Mouse (Mus musculus) 3134 (cell line): ENCODE measurements around the gene Slc52a3.
"Not testable (repeated sequence)": the region's sequence is repeated elsewhere in the genome, so short reads cannot be mapped to it uniquely, and the experiment has no call there.

ENCODE experiments used
- DNase-seq: peaks from one replicate; pipeline ENCODE4 v3.0.0-alpha.2; 2011; ENCODE audit warnings: low spot score; ENCODE audit not compliant: insufficient read length; ENCODE audit errors: extremely low read depth

Gene Slc52a3

DNA sequence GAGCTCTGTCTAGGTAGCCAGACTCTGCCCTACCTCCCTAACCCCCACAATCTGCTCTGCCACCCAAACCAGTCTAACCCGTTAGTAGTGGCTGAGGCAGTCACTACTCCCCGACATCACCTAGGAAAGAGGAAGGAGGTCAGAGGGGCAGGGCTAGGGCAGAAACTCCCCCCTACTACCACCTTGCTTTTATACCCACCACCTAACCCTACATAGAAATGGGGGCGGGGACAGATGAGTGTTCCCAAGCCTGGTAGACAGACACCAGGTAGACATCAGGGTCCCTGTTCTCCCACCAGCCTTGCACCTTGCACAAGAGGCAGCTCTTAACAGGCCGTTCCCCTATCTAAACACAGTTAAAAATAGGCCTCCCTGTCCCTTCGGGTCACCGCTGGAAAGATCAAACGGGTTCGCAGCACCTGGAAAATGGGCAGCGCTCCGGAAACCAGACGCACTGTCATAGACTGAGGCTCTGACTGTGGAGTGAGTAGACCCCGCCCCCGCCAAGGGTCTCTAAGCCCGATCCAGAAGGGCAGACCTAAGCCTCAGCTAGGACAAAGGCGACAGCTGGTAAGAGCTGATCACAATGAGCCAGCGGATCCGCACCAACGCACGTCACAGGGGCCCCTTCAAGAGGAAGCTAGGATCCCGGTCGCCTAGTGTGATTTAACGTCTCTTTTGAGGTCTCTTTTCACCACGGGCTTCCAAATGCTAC lies 23.3 kb upstream of the Slc52a3 start:
- DNase-seq, result no peak

DNA sequence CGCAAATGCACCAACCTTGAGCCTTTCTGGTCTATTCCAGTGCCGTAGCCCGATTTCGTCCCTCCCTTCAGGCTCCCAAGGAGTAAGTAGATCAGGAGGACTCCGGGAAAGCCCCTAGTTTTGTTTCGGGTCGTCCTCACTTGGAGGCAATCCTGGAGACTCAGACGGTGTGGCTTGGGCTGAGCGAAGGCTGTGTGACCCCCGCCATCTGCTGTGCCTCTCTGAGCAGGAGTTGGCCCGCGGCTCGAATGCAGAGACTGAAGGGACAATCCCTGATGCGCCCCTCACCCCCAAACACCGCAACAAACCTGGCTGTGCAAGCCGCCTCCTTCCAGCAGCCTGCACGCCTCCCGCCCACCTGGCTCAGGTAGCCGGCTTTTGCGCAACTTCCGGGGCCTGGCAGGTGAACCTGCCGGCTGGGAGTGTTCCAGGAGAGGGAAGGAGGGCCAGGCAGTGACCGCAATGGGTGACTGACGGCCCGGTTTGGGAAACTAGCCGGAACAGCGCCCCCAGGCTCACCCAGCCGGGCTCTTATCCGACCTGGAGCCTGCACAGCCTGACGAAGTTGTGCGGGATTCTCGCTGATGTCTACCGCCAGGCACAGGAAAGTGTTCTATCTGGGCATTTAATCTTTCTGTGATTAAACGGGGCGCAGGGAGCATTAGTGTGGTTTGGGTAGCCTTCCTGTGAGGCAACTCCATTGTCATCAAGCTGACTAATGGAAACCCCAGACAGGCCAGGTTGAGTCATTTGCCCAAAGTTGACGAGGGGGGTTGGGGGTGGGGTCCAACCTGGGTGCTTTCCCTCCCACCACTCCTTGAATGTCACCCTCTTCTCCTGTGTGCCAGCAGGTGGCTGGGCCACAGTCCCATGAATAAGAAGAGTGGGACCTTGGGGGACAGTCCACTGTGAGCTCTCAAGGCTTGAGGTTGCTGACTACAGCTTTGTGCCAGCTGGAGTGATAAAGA lies 22.4 kb upstream of the Slc52a3 start:
- DNase-seq, result peak; percentile 71

GRCm38 (mm10) chr2:151975295-151975694 lies 21.0 kb upstream of the Slc52a3 start:
- DNase-seq, result no peak

GRCm38 (mm10) chr2:151976067-151976466 lies 20.2 kb upstream of the Slc52a3 start:
- no peak for DNase-seq

DNA sequence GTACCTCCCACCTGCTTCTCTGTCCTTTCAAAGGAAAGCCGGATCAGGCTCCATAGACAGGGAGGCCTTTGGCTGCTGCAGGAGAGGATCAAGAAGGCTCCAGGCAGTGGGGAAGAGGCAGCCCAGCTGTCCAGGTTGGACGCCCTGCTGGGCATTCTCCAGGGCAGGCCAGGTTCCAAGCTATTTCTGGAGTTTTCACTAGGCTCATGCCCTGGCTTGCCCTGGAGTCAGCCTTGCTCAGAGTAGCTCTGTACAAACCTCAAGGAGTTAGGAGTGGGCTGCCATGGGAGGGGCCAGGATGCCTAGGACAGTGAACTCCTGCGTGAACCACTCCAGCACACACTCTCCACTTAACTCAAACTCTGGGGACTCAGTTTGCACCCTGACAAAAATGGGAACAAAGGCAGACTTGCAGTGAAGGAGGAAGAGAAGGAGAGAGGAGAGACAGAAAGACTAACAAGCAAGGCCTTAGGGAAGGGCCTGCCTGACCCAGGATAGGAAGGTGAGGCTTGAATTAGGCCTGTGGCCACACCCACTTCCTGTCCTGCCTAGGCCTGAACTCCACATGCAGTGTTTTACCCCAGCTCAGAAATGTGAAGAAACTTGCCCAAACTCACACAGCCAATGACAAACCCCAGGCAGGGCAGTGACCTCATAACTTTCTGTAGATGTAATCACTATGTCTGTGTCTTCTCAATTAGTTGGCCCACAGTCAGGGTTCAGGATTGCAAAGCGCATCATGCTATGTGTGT lies 18.4 kb upstream of the Slc52a3 start:
- peak; percentile 62 for DNase-seq

DNA sequence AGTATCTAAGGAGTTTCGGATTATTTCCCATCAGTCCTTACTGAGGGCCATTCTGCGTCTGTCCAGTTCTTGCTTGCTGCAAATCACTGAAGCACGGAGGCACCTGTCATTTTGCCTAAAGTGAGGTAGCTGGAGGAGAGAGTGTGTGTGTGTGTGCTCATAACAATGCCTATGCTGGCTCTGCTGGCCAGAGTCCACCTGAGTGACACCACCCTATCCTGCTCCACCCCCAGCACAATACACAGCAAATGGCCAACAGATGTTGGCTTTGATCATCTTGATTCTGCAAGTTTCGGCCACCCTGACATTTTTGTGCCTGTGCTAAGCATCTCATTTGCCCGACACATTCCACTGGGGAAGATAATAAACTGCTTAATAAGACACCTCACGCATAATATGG lies 17.8 kb upstream of the Slc52a3 start:
- DNase-seq, result no peak

- DNase-seq, result peak; percentile 95
Measured at GRCm38 (mm10) chr2:151979470-151980354, 16.6 kb upstream of the Slc52a3 start, which contains the start of gene Fam110a. Gene Fam110a (minus strand): TSS chr2:151980219.

DNA sequence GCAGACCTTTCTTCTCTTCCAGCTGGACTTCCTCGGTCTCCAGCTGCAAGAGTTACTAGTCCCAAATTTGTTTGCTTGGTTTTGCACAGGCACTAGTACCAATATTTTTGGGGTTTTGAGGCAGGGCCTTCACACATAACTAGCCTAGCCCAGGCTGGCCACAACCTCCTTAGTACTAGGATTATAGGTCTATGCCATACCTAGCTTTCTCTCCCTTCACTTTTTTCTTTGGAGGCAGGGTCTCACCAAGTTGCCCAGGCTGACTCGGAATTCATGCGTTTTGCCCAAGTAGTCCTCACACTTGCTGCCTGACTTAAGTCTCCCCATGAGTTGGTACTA lies 16.0 kb upstream of the Slc52a3 start:
- DNase-seq, result no peak

GRCm38 (mm10) chr2:151981268-151981667 lies 15.0 kb upstream of the Slc52a3 start:
- no peak for DNase-seq

GRCm38 (mm10) chr2:151982476-151982875 lies 13.8 kb upstream of the Slc52a3 start:
- no peak for DNase-seq

DNA sequence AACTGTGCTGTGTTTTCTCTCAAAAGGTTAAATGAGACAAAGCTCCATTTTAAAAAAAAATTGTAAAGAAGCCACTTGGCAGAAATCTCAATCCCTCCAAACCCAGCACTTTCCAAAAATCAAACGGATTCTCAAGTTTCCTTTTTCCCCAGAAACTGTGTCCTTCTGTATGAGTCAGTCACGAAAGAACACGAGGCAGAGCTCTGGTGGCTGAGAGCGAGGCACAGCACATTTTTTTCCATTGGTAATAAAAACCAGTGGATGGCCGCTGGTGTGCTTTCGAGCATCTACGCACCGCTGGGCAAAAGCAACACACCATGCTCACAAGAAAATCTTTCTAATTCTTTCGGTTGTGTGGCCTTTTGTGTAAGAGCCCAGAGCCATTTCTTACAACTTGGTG lies 12.3 kb upstream of the Slc52a3 start:
- no peak for DNase-seq

GRCm38 (mm10) chr2:151985426-151986172 lies 10.7 kb upstream of the Slc52a3 start:
- DNase-seq, result no peak

GRCm38 (mm10) chr2:151986958-151987357 lies 9.4 kb upstream of the Slc52a3 start:
- no peak for DNase-seq

GRCm38 (mm10) chr2:151988978-151989377 lies 7.3 kb upstream of the Slc52a3 start:
- DNase-seq, result no peak

- DNase-seq, result no peak
Measured at GRCm38 (mm10) chr2:151990985-151991394, 5.3 kb upstream of the Slc52a3 start.

DNA sequence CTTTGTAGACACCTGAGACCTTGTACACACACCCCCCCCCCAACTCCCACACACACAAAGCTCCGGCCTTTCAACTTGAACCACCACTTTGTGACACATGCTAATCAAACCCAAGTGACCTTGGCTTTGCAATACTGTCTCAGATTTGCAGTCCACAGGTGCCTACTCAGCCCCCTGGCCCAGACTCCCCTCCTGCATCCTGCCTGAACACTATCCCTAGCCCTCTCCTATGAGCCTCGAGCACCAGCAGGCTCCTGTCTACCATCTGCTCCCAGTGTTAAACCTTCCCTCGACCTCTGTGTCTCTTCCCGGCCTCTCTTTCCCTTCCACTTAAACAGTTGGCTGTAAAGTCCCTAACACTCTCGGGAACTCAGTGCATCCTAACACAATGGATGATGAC lies 4.9 kb upstream of the Slc52a3 start:
- DNase-seq, result no peak

DNA sequence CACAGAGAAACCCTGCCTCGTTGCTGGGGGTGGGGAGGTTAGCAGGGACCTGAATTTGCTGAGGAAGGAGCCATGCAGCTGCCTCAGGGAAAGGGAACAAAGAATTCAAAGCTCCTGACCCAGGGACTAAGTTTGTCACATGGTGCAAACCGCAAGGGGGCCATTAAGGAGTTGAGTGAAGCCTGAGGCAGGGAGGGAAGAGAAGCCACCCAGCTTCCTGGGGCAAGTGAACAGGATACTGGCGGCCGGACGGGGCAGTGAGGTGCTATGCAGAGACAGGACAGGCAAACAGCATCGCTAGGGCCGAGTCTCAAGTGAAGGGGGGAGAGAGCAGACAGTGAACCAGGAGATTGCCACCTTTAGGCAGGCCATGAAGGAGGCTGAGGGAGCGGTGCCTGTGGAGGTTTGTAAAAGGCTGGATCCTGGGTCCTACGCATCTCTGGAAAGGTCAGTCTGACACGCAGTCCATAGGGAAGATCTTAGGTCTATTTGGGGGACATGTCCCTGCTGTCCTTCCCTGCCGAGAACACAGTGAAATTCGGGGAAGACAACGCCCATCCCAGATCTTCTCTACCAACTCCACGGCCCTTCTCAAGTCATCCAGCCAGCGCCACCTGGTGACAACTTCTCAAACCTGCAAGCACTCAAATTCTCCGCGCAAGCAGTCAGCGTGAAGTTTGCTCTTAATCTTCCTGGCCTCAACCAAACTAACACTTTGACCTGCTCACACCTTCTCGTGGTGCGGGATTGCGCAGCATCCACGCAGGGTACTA lies 1.8 kb upstream of the Slc52a3 start:
- DNase-seq, result peak; percentile 45

GRCm38 (mm10) chr2:151997190-151997575 lies 872 bp downstream of the Slc52a3 start:
- not testable (repeated sequence) for DNase-seq
